Mouse (Mus musculus) heart, postnatal 14 days (tissue): Measurements from ENCODE around the gene Wscd1. TPM values are rescaled to one million over a fixed set of nuclear protein-coding genes. Genes with fewer than 3 reads are reported as not detected.
"Not testable (repeated sequence)": the region's sequence is repeated elsewhere in the genome, so short reads cannot be mapped to it uniquely, and the experiment has no call there.

Experiments used
- DNase-seq, 2 experiments: peaks; one replicate each; pipeline ENCODE4 v3.0.0; 2021 to 2022
- intact Hi-C: fragments of 180-260 bp; cut with DNase I; formaldehyde crosslinking; loops from one replicate; pipeline ENCODE4 v1.15.1; 2025
- total RNA-seq, 2 experiments: library from RNA; stranded (reverse); gene quantifications; 2 replicates each; pipeline ENCODE4 v1.2.3; 2021

Gene Wscd1
- total RNA-seq, 2 experiments from 2014 or later, result 10.4 to 10.9 TPM

DNA sequence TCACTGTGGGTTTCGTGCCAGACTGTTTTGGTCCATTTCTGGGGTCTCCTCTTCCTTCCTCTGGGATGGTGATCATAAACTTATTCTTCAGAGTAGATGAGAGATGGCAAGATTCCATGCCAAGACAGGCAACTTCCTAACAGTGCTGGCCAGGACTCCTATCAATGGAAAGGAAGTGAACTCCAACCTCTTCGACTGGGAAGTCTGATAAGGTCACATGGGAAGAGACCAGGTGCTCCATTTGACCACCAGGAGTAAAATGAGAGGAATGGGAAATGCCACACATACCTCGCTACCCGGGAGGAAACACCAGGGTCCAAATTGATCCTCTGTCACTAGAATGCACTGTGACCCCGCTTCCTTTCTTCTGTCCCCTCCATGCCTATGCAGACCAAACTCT, 68.4 kb downstream of the Wscd1 start:
- peak in 1 of 2 experiments; percentile 1 for DNase-seq
- intact Hi-C loops, result no loop called here

GRCm38 (mm10) chr11:71819901-71820300, 70.2 kb downstream of the Wscd1 start:
- intact Hi-C loops, result no loop called here

DNA sequence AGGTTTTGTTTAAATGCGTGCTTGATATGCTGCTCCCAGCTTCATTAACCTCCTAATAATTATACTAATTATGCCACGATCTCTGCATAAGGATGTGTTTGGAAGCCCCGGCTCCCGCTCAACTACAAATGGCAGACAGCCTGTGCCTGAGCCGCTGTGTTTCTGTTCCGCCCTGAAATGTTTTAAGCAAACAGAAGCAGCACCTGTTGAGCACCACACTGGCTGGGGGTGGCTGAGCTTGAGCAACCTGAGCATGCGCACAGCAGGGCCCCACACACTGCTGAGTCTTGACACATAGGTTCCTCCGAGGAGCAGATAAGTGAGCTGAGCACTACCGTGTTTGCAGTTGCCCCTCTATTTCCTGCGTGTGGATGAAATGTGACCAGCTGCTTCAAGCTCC, 71.1 kb downstream of the Wscd1 start:
- no peak for DNase-seq
- intact Hi-C loops, result no loop called here

More at GRCm38 (mm10) chr11:71819901-71820300, 70.2 kb downstream of the Wscd1 start:
- no peak for DNase-seq

DNA sequence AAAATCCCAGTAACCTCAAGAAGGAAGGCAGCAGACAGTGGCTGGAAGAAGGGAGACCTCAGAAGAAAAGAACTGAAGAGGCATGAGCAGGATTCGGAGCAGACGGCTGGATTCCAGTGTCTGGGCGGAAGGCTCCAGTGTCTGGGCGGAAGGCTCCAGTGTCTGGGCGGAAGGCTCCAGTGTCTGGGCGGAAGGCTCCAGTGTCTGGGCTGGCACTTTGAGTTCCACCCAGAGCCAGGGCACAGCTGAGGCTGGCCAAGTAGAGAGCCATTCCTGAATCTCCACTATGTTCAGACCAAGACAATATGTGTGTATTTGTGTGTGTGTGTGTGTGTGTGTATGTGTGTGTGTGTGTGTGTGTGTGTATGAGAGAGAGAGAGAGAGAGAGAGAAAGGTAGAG, 71.8 kb downstream of the Wscd1 start:
- intact Hi-C loops, result not testable (repeated sequence)

DNA sequence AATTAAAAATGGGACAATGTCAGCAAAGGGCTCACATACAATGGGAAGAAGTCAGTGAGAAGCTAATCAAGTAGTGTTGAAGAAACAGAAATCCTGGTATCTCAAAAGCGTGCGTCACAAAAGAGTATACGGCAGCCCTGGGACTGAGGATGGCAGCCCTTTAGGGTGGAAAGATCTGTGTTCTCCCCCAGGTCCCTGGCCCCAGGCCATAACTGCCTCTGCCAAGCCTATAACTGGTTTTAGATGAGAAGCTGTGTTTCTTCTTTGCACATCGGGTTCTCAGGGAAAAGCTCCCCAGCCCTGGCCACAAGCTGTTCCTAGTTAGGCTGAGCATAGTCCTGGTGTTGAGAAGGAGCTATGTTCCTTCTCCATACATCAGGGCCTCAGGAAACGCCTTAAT, 72.3 kb downstream of the Wscd1 start:
- DNase-seq, result no peak
- intact Hi-C loops, result no loop called here

More for the DNA sequence above, 71.8 kb downstream of the Wscd1 start:
- not testable (repeated sequence) for DNase-seq

GRCm38 (mm10) chr11:71824971-71825370, 75.3 kb downstream of the Wscd1 start:
- no peak for DNase-seq
- intact Hi-C loops, result no loop called here
